Mouse (Mus musculus): ENCODE measurements at regions not wholly inside any gene's neighbourhood (a gene's known extent, or its start where the extent isn't known, plus 50 kb on each side); places are given as distances from the start of the nearest gene placed in this dataset.

- no peaks in the 10 kb centered on the region for H3K4me1 ChIP-seq (replicated peaks; ENCODE audit: control insufficient read depth, insufficient read depth, low read length)
- H3K9me3 ChIP-seq (ENCODE audit: control insufficient read depth, low read length): no peaks in the 10 kb centered on the region
- no peaks in the 10 kb centered on the region for H3K36me3 ChIP-seq (ENCODE audit: control insufficient read depth, insufficient read depth, low read length)
- H3K9ac ChIP-seq (ENCODE audit: low read length): no peak overlapping the region
- 70% methylated on average over 4 of the region's 4 CpGs for WGBS
- no peak overlapping the region for H3K4me3 ChIP-seq (ENCODE audit: low read depth, low read length)
- no peak overlapping the region for H3K27ac ChIP-seq (ENCODE audit: low read depth, low read length)
- H3K27me3 ChIP-seq (ENCODE audit: control insufficient read depth, insufficient read depth, low read length): no peaks in the 10 kb centered on the region
- H3K4me2 ChIP-seq (ENCODE audit: low read depth, low read length, severe bottlenecking): no peak overlapping the region
- no peak for DNase-seq (ENCODE audit: low spot score)
- ATAC-seq (replicated peaks; ENCODE audit: low FRiP score): no peak
These were observed 558.5 kb upstream of the Camk1g start for GRCm38 (mm10) chr1:193928607-193929006.

GRCm38 (mm10) chr1:193922756-193923155, 552.7 kb upstream of the Camk1g start:
- no peak overlapping the region for H3K4me2 ChIP-seq (ENCODE audit: low read depth, low read length, severe bottlenecking)
- no peaks in the 10 kb centered on the region for H3K9me3 ChIP-seq (ENCODE audit: control insufficient read depth, low read length)
- no peak overlapping the region for H3K4me3 ChIP-seq (ENCODE audit: low read depth, low read length)
- H3K4me1 ChIP-seq (replicated peaks; ENCODE audit: control insufficient read depth, insufficient read depth, low read length): no peaks in the 10 kb centered on the region
- H3K9ac ChIP-seq (ENCODE audit: low read length): no peak overlapping the region
- DNase-seq (ENCODE audit: low spot score) (no peak), ATAC-seq (replicated peaks; ENCODE audit: low FRiP score) (no peak)
- no peaks in the 10 kb centered on the region for H3K36me3 ChIP-seq (ENCODE audit: control insufficient read depth, insufficient read depth, low read length)
- H3K27me3 ChIP-seq (ENCODE audit: control insufficient read depth, insufficient read depth, low read length): no peaks in the 10 kb centered on the region
- WGBS: 82% methylated on average over 4 of the region's 4 CpGs
- no peak overlapping the region for H3K27ac ChIP-seq (ENCODE audit: low read depth, low read length)

DNA sequence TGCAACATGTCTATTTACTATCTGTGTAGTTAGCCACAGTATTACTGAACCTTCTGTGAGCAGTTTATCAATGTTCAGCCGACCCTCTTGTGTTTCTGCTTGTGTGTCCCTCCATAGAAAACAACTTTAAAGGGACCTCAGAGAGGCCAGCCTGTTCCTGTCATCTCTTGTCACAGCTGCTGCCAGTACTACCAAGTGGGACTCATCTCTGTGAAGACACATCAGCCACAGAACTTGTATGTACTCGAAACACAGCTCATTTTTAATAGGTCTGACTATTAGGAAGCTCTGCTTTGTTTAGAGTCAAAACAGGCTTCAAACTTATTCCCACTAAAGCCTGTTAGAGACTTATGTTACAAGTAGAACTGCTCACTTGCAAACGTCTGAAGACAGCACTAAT, 549.1 kb upstream of the Camk1g start:
- H3K4me1 ChIP-seq (replicated peaks; ENCODE audit: control insufficient read depth, insufficient read depth, low read length): no peaks in the 10 kb centered on the region
- H3K4me2 ChIP-seq (ENCODE audit: low read depth, low read length, severe bottlenecking): no peak overlapping the region
- DNase-seq (ENCODE audit: low spot score) (no peak), ATAC-seq (replicated peaks; ENCODE audit: low FRiP score) (no peak)
- no peak overlapping the region for H3K4me3 ChIP-seq (ENCODE audit: low read depth, low read length)
- H3K27ac ChIP-seq (ENCODE audit: low read depth, low read length): no peak overlapping the region
- no peaks in the 10 kb centered on the region for H3K36me3 ChIP-seq (ENCODE audit: control insufficient read depth, insufficient read depth, low read length)
- no peak overlapping the region for H3K9ac ChIP-seq (ENCODE audit: low read length)
- WGBS: 69% methylated on average over 3 of the region's 3 CpGs
- no peaks in the 10 kb centered on the region for H3K9me3 ChIP-seq (ENCODE audit: control insufficient read depth, low read length)
- H3K27me3 ChIP-seq (ENCODE audit: control insufficient read depth, insufficient read depth, low read length): no peaks in the 10 kb centered on the region

GRCm38 (mm10) chr1:193905711-193906110, 535.6 kb upstream of the Camk1g start:
- no peaks in the 10 kb centered on the region for H3K9me3 ChIP-seq (ENCODE audit: control insufficient read depth, low read length)
- H3K4me1 ChIP-seq (replicated peaks; ENCODE audit: control insufficient read depth, insufficient read depth, low read length): no peaks in the 10 kb centered on the region
- ATAC-seq (replicated peaks; ENCODE audit: low FRiP score): no peak
- no peaks in the 10 kb centered on the region for H3K36me3 ChIP-seq (ENCODE audit: control insufficient read depth, insufficient read depth, low read length)
- no peak overlapping the region for H3K4me3 ChIP-seq (ENCODE audit: low read depth, low read length)
- H3K4me2 ChIP-seq (ENCODE audit: low read depth, low read length, severe bottlenecking): no peak overlapping the region
- no peaks in the 10 kb centered on the region for H3K27me3 ChIP-seq (ENCODE audit: control insufficient read depth, insufficient read depth, low read length)
- H3K27ac ChIP-seq (ENCODE audit: low read depth, low read length): no peak overlapping the region
- DNase-seq (ENCODE audit: low spot score): no peak
- H3K9ac ChIP-seq (ENCODE audit: low read length): no peak overlapping the region

DNA sequence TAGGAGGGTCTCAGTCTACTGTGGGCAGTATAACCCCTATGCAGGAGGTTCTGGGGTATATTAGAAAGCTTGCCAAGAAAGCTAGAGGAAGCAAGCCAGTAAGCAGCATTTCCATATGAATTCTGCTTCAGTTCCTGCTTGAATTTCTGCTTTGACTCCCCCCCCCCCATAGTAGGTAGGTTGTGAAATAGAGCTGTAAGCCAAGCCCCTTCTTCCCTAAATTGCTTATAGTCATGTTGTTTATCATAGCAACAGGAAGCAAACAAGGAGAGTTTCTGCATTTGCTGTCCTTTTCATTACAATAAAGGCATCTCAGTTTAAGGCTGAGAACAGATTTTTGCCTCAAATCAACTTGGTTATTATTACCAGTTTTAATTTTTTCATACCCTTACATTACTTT, 524.0 kb upstream of the Camk1g start:
- Histone ChIP-seq H3K27ac (ENCODE audit: low read depth, low read length) (no peak overlapping the region), H3K9ac (ENCODE audit: low read length) (no peak overlapping the region), H3K4me1 (replicated peaks; ENCODE audit: control insufficient read depth, insufficient read depth, low read length) (no peaks in the 10 kb centered on the region), H3K27me3 (ENCODE audit: control insufficient read depth, insufficient read depth, low read length) (no peaks in the 10 kb centered on the region), H3K4me2 (ENCODE audit: low read depth, low read length, severe bottlenecking) (no peak overlapping the region), H3K9me3 (ENCODE audit: control insufficient read depth, low read length) (no peaks in the 10 kb centered on the region), H3K36me3 (ENCODE audit: control insufficient read depth, insufficient read depth, low read length) (no peaks in the 10 kb centered on the region), H3K4me3 (ENCODE audit: low read depth, low read length) (no peak overlapping the region)
- DNase-seq (ENCODE audit: low spot score) (no peak), ATAC-seq (replicated peaks; ENCODE audit: low FRiP score) (no peak)

GRCm38 (mm10) chr1:193876540-193876939, 506.4 kb upstream of the Camk1g start:
- H3K4me2 ChIP-seq (ENCODE audit: low read depth, low read length, severe bottlenecking): no peak overlapping the region
- WGBS: 85% methylated on average over 2 of the region's 2 CpGs
- H3K4me3 ChIP-seq (ENCODE audit: low read depth, low read length): no peak overlapping the region
- H3K9ac ChIP-seq (ENCODE audit: low read length): no peak overlapping the region
- no peak overlapping the region for H3K27ac ChIP-seq (ENCODE audit: low read depth, low read length)
- H3K36me3 ChIP-seq (ENCODE audit: control insufficient read depth, insufficient read depth, low read length): no peaks in the 10 kb centered on the region
- DNase-seq (ENCODE audit: low spot score) (no peak), ATAC-seq (replicated peaks; ENCODE audit: low FRiP score) (no peak)
- H3K27me3 ChIP-seq (ENCODE audit: control insufficient read depth, insufficient read depth, low read length): no peaks in the 10 kb centered on the region
- no peaks in the 10 kb centered on the region for H3K9me3 ChIP-seq (ENCODE audit: control insufficient read depth, low read length)
- no peaks in the 10 kb centered on the region for H3K4me1 ChIP-seq (replicated peaks; ENCODE audit: control insufficient read depth, insufficient read depth, low read length)

GRCm38 (mm10) chr1:193876121-193876520, 506.0 kb upstream of the Camk1g start:
- no peak overlapping the region for H3K4me2 ChIP-seq (ENCODE audit: low read depth, low read length, severe bottlenecking)
- no peaks in the 10 kb centered on the region for H3K27me3 ChIP-seq (ENCODE audit: control insufficient read depth, insufficient read depth, low read length)
- H3K27ac ChIP-seq (ENCODE audit: low read depth, low read length): no peak overlapping the region
- DNase-seq (ENCODE audit: low spot score) (no peak), ATAC-seq (replicated peaks; ENCODE audit: low FRiP score) (no peak)
- H3K4me1 ChIP-seq (replicated peaks; ENCODE audit: control insufficient read depth, insufficient read depth, low read length): no peaks in the 10 kb centered on the region
- H3K36me3 ChIP-seq (ENCODE audit: control insufficient read depth, insufficient read depth, low read length): no peaks in the 10 kb centered on the region
- H3K4me3 ChIP-seq (ENCODE audit: low read depth, low read length): no peak overlapping the region
- no peak overlapping the region for H3K9ac ChIP-seq (ENCODE audit: low read length)
- H3K9me3 ChIP-seq (ENCODE audit: control insufficient read depth, low read length): no peaks in the 10 kb centered on the region

- H3K27ac ChIP-seq (ENCODE audit: low read depth, low read length): no peak overlapping the region
- WGBS: 87% methylated on average over 3 of the region's 3 CpGs
- no peak overlapping the region for H3K9ac ChIP-seq (ENCODE audit: low read length)
- H3K9me3 ChIP-seq (ENCODE audit: control insufficient read depth, low read length): no peaks in the 10 kb centered on the region
- H3K27me3 ChIP-seq (ENCODE audit: control insufficient read depth, insufficient read depth, low read length): no peaks in the 10 kb centered on the region
- H3K36me3 ChIP-seq (ENCODE audit: control insufficient read depth, insufficient read depth, low read length): no peaks in the 10 kb centered on the region
- no peak overlapping the region for H3K4me3 ChIP-seq (ENCODE audit: low read depth, low read length)
- ATAC-seq (replicated peaks; ENCODE audit: low FRiP score) (no peak), DNase-seq (ENCODE audit: low spot score) (no peak)
- no peaks in the 10 kb centered on the region for H3K4me1 ChIP-seq (replicated peaks; ENCODE audit: control insufficient read depth, insufficient read depth, low read length)
- H3K4me2 ChIP-seq (ENCODE audit: low read depth, low read length, severe bottlenecking): no peak overlapping the region
These were observed 505.2 kb upstream of the Camk1g start for GRCm38 (mm10) chr1:193875287-193875686.

GRCm38 (mm10) chr1:193870731-193871130, 500.6 kb upstream of the Camk1g start:
- H3K4me2 ChIP-seq (ENCODE audit: low read depth, low read length, severe bottlenecking): no peak overlapping the region

More at GRCm38 (mm10) chr1:193870731-193871130, 500.6 kb upstream of the Camk1g start:
- Histone ChIP-seq H3K36me3 (ENCODE audit: control insufficient read depth, insufficient read depth, low read length) (no peaks in the 10 kb centered on the region), H3K27ac (ENCODE audit: low read depth, low read length) (no peak overlapping the region), H3K9ac (ENCODE audit: low read length) (no peak overlapping the region), H3K27me3 (ENCODE audit: control insufficient read depth, insufficient read depth, low read length) (no peaks in the 10 kb centered on the region), H3K4me3 (ENCODE audit: low read depth, low read length) (no peak overlapping the region), H3K9me3 (ENCODE audit: control insufficient read depth, low read length) (no peaks in the 10 kb centered on the region), H3K4me1 (replicated peaks; ENCODE audit: control insufficient read depth, insufficient read depth, low read length) (no peaks in the 10 kb centered on the region; the same call in 1 of the 2 replicates)
- DNase-seq (ENCODE audit: low spot score) (no peak), ATAC-seq (replicated peaks; ENCODE audit: low FRiP score) (no peak)
- WGBS: 90% methylated on average over 2 of the region's 2 CpGs

Measured in forebrain, embryonic 11.5 days (tissue).